Mouse (Mus musculus): Measurements from ENCODE around the gene Wdr20rt. TPM values are rescaled to one million over a fixed set of nuclear protein-coding genes. Genes with fewer than 3 reads are reported as not detected.
"Not testable (repeated sequence)": the region's sequence is repeated elsewhere in the genome, so short reads cannot be mapped to it uniquely, and the experiment has no call there.

Gene Wdr20rt
- polyA plus RNA-seq, 1 experiment from 2014 or later = not detected

- not testable (repeated sequence) for H3K36me3 ChIP-seq (ENCODE audit: control insufficient read depth, insufficient read depth, low read length); H3K27ac ChIP-seq (ENCODE audit: low read depth, low read length); H3K4me1 ChIP-seq (ENCODE audit: control insufficient read depth, insufficient read depth, low read length); ATAC-seq (replicated peaks; ENCODE audit: insufficient number of reproducible peaks, low FRiP score, low TSS enrichment); H3K9me3 ChIP-seq (replicated peaks; ENCODE audit: control insufficient read depth, low read length); H3K4me3 ChIP-seq (ENCODE audit: low read depth, low read length); H3K27me3 ChIP-seq (ENCODE audit: control insufficient read depth, insufficient read depth, low read length); H3K4me2 ChIP-seq; H3K9ac ChIP-seq (ENCODE audit: low read depth, low read length)
- WGBS (ENCODE audit: insufficient replicate concordance) = 85% methylated on average over 2 of the region's 2 CpGs
Measured at GRCm38 (mm10) chr12:65232801-65233200, 7.5 kb downstream of the Wdr20rt start.

DNA sequence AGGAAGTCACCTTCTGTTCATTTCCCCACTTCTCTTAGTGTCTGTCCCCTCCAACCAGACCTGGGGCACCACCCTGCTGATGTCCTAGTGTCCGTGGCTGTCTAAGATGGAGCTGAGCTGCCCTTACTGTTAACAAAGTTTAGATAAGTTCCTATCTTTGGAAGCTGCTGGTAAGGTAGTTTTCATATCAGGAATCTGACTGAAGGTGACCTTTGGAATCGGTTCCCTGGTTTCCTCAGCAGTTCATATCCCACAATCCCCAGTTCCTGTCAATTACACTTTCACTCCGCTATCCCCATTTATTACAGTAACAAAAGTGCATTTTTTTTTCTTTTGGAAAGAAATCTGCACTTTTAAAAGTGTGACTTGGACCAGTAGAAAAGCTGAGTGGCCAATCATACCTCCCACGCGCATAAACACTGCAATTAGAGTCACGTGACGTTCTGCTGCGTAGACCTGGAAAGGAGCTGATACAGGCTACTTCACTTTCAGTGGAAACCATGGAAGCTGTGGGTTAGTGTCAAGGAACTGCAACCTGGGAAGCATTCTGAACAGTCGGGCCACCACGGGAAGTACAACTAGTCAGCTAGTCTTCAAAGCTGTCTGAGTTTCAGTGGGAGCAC lies 24.9 kb downstream of the Wdr20rt start:
- no peak overlapping the region for H3K4me3 ChIP-seq (ENCODE audit: low read depth, low read length)
- no peak for ATAC-seq (replicated peaks; ENCODE audit: insufficient number of reproducible peaks, low FRiP score, low TSS enrichment)
- no peaks in the 10 kb centered on the region for H3K27me3 ChIP-seq (ENCODE audit: control insufficient read depth, insufficient read depth, low read length)
- H3K27ac ChIP-seq (ENCODE audit: low read depth, low read length) = no peak overlapping the region
- no peaks in the 10 kb centered on the region for H3K36me3 ChIP-seq (ENCODE audit: control insufficient read depth, insufficient read depth, low read length)
- no peaks in the 10 kb centered on the region for H3K4me1 ChIP-seq (ENCODE audit: control insufficient read depth, insufficient read depth, low read length)
- no peaks in the 10 kb centered on the region for H3K9me3 ChIP-seq (replicated peaks; ENCODE audit: control insufficient read depth, low read length)
- H3K9ac ChIP-seq (ENCODE audit: low read depth, low read length) = no peak overlapping the region
- WGBS (ENCODE audit: insufficient replicate concordance) = 77% methylated on average over 10 of the region's 10 CpGs
- H3K4me2 ChIP-seq = no peak overlapping the region

DNA sequence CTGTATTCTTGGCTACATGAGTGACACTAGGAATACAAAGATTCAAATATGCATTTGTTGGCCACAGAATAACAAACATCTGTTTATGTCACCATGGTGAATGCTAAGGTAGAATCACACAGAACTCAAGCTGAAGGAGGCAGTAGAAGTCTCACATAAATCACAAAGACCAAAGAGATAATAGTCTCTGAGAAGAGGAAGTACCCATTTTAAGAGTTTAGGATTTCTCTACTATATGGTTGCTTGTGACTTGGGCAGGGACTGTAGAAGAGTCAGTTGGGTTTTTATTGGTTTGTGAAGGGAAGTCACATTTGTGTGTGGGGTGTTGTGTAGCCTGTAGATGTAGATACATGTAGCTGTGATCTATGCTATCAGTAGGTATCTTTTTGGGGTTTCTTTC lies 31.6 kb downstream of the Wdr20rt start:
- Histone ChIP-seq H3K27me3 (ENCODE audit: control insufficient read depth, insufficient read depth, low read length) (no peaks in the 10 kb centered on the region), H3K4me2 (no peak overlapping the region), H3K36me3 (ENCODE audit: control insufficient read depth, insufficient read depth, low read length) (no peaks in the 10 kb centered on the region), H3K4me1 (ENCODE audit: control insufficient read depth, insufficient read depth, low read length) (peaks cover 4% of the 10 kb centered on the region), H3K9ac (ENCODE audit: low read depth, low read length) (no peak overlapping the region), H3K27ac (ENCODE audit: low read depth, low read length) (no peak overlapping the region), H3K9me3 (replicated peaks; ENCODE audit: control insufficient read depth, low read length) (no peaks in the 10 kb centered on the region), H3K4me3 (ENCODE audit: low read depth, low read length) (no peak overlapping the region)
- ATAC-seq (replicated peaks; ENCODE audit: insufficient number of reproducible peaks, low FRiP score, low TSS enrichment) = no peak

DNA sequence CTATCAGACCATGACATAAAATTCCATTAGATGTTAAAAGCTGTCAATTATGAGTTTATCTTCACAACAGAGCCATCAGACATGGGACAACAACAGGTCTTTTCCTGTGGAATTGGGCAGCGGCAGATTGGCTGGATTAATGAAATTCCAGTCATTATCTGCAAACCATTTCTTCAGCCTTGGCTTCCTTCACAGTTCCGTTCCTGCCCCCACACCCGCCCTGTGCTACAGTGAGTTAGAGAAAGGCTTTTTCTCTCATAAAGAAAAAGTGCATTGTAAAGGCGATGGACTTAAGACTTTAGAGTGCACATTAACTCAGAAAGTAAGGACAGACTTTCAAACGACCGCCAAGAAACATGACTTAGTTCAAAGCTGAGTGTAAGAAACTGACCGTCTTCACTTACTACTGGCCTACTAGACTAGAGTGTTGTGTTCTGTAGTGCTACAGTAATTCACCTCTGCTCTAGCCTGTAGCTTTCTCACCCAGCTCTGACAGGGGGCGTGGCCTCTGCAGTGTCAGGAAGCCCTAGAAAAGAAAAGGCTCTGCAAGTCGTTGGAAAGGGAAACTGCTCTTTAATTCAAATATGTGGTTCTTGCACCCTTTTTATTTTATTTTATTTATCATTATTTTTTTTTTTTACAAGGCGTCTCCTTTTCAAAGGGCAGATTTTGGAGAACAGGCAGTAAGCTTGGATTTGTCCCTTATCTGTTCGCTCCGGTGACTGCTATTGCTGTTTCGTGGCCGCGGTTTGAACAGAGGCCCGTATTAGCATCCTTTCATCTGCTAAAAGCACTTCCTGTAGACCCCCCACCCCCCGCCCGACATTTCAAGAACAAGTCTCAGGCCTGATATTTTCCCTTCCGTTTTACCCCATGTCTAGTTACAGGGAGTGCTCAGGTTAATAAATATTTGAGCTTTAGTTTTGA lies 33.2 kb downstream of the Wdr20rt start:
- Histone ChIP-seq H3K4me2 (peak overlapping the region; percentile 49), H3K4me3 (ENCODE audit: low read depth, low read length) (peak overlapping the region; percentile 11), H3K27me3 (ENCODE audit: control insufficient read depth, insufficient read depth, low read length) (no peaks in the 10 kb centered on the region), H3K36me3 (ENCODE audit: control insufficient read depth, insufficient read depth, low read length) (no peaks in the 10 kb centered on the region), H3K9me3 (replicated peaks; ENCODE audit: control insufficient read depth, low read length) (no peaks in the 10 kb centered on the region), H3K4me1 (ENCODE audit: control insufficient read depth, insufficient read depth, low read length) (peaks cover 4% of the 10 kb centered on the region), H3K27ac (ENCODE audit: low read depth, low read length) (no peak overlapping the region; the same call in 1 of the 2 replicates), H3K9ac (ENCODE audit: low read depth, low read length) (no peak overlapping the region)
- peak; percentile 61; the same call in 1 of the 2 replicates for ATAC-seq (replicated peaks; ENCODE audit: insufficient number of reproducible peaks, low FRiP score, low TSS enrichment)
- whole genome bisulfite sequencing (ENCODE audit: insufficient replicate concordance) = 32% methylated on average over 19 of the region's 19 CpGs

GRCm38 (mm10) chr12:65259139-65260111 lies 34.1 kb downstream of the Wdr20rt start:
- Histone ChIP-seq H3K27ac (ENCODE audit: low read depth, low read length) (0 out of 2 replicates have a peak overlapping the region, but pooled peaks have one; percentile 22), H3K36me3 (ENCODE audit: control insufficient read depth, insufficient read depth, low read length) (no peaks in the 10 kb centered on the region), H3K27me3 (ENCODE audit: control insufficient read depth, insufficient read depth, low read length) (no peaks in the 10 kb centered on the region), H3K9ac (ENCODE audit: low read depth, low read length) (no peak overlapping the region), H3K4me3 (ENCODE audit: low read depth, low read length) (no peak overlapping the region), H3K4me2 (peak overlapping the region; percentile 49), H3K4me1 (ENCODE audit: control insufficient read depth, insufficient read depth, low read length) (peaks cover 4% of the 10 kb centered on the region), H3K9me3 (replicated peaks; ENCODE audit: control insufficient read depth, low read length) (no peaks in the 10 kb centered on the region)
- no peak for ATAC-seq (replicated peaks; ENCODE audit: insufficient number of reproducible peaks, low FRiP score, low TSS enrichment)
- WGBS (ENCODE audit: insufficient replicate concordance) = 65% methylated on average over 13 of the region's 13 CpGs

GRCm38 (mm10) chr12:65268311-65268984 lies 43.1 kb downstream of the Wdr20rt start:
- no peak overlapping the region for H3K4me2 ChIP-seq
- no peak for ATAC-seq (replicated peaks; ENCODE audit: insufficient number of reproducible peaks, low FRiP score, low TSS enrichment)
- no peaks in the 10 kb centered on the region for H3K36me3 ChIP-seq (ENCODE audit: control insufficient read depth, insufficient read depth, low read length)
- H3K4me3 ChIP-seq (ENCODE audit: low read depth, low read length) = no peak overlapping the region
- H3K9me3 ChIP-seq (replicated peaks; ENCODE audit: control insufficient read depth, low read length) = no peaks in the 10 kb centered on the region
- WGBS (ENCODE audit: insufficient replicate concordance) = 70% methylated on average over 5 of the region's 5 CpGs
- H3K27ac ChIP-seq (ENCODE audit: low read depth, low read length) = no peak overlapping the region
- H3K4me1 ChIP-seq (ENCODE audit: control insufficient read depth, insufficient read depth, low read length) = no peaks in the 10 kb centered on the region
- no peaks in the 10 kb centered on the region for H3K27me3 ChIP-seq (ENCODE audit: control insufficient read depth, insufficient read depth, low read length)
- no peak overlapping the region for H3K9ac ChIP-seq (ENCODE audit: low read depth, low read length)

- Histone ChIP-seq H3K9me3 (replicated peaks; ENCODE audit: control insufficient read depth, low read length) (no peaks in the 10 kb centered on the region), H3K4me2 (no peak overlapping the region), H3K27me3 (ENCODE audit: control insufficient read depth, insufficient read depth, low read length) (no peaks in the 10 kb centered on the region), H3K27ac (ENCODE audit: low read depth, low read length) (no peak overlapping the region), H3K4me3 (ENCODE audit: low read depth, low read length) (no peak overlapping the region), H3K9ac (ENCODE audit: low read depth, low read length) (no peak overlapping the region), H3K36me3 (ENCODE audit: control insufficient read depth, insufficient read depth, low read length) (no peaks in the 10 kb centered on the region), H3K4me1 (ENCODE audit: control insufficient read depth, insufficient read depth, low read length) (no peaks in the 10 kb centered on the region)
- WGBS (ENCODE audit: insufficient replicate concordance) = 76% methylated on average over 5 of the region's 5 CpGs
- no peak for ATAC-seq (replicated peaks; ENCODE audit: insufficient number of reproducible peaks, low FRiP score, low TSS enrichment)
Measured at GRCm38 (mm10) chr12:65269406-65269805, 44.1 kb downstream of the Wdr20rt start.

GRCm38 (mm10) chr12:65273807-65274206 lies 48.5 kb downstream of the Wdr20rt start:
- H3K4me1 ChIP-seq (ENCODE audit: control insufficient read depth, insufficient read depth, low read length) = no peaks in the 10 kb centered on the region
- ATAC-seq (replicated peaks; ENCODE audit: insufficient number of reproducible peaks, low FRiP score, low TSS enrichment) = no peak
- H3K4me2 ChIP-seq = no peak overlapping the region
- H3K9ac ChIP-seq (ENCODE audit: low read depth, low read length) = no peak overlapping the region
- H3K27me3 ChIP-seq (ENCODE audit: control insufficient read depth, insufficient read depth, low read length) = no peaks in the 10 kb centered on the region
- H3K27ac ChIP-seq (ENCODE audit: low read depth, low read length) = no peak overlapping the region
- H3K36me3 ChIP-seq (ENCODE audit: control insufficient read depth, insufficient read depth, low read length) = no peaks in the 10 kb centered on the region
- H3K9me3 ChIP-seq (replicated peaks; ENCODE audit: control insufficient read depth, low read length) = no peaks in the 10 kb centered on the region
- 57% methylated on average over 4 of the region's 4 CpGs for WGBS (ENCODE audit: insufficient replicate concordance)
- no peak overlapping the region for H3K4me3 ChIP-seq (ENCODE audit: low read depth, low read length)
